Mouse (Mus musculus) effector memory CD4-positive, alpha-beta T cell, adult 7 months (primary cell): ENCODE measurements around the gene Pip5k1a. TPM values are rescaled to one million over a fixed set of nuclear protein-coding genes. Genes with fewer than 3 reads are reported as not detected.

Source experiments
- polyA plus RNA-seq: library from polyadenylated mRNA; unstranded; fragments of 100-300 nt; shearing (Covaris generic); gene quantifications from one replicate; pipeline ENCODE4 v1.2.1, GENCODE M21; 2017

Pip5k1a gene
- polyA plus RNA-seq: 31.1 TPM

GRCm38 (mm10) chr3:95106338-95107117 is at the start of gene Pip5k1a:
Pip5k1a (minus strand) TSS chr3:95106930.

DNA sequence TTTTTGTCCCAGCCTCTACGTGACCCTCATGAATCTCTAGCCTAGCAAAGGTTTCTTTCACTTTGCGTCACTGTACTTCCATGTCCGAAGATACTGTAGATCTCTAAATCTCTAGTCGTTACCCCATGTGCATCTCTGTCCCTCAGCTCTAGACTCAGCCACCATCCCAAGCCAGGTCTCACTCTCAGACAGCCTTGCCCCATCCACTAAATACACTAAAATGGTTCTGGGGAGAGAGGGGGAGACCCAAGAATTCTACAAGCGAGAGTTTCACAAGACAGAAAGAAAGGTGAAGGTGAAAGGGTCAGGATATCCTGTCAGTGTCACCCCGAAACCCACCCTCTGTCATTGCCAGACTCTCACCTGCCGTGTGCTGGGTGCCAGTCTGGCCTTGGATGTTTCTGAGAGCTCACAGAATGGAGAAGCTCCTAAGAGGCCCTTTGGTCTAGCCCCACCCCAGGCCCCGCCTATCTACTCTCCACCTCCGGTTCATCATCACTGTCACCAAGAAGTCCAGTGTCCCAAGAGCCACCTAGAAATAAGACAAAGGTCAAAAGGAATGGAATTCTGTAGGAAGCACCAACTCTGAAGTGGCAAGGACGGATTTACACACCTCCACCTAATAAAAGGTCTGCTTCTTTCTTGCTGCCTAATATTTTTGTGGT is 35.4 kb upstream of the Pip5k1a start, which contains the start of gene Tnfaip8l2:
Gene Tnfaip8l2 (minus strand): TSS at position 409 of the 665 bp plus-strand sequence.

GRCm38 (mm10) chr3:95133680-95134101 is 27.0 kb upstream of the Pip5k1a start, which contains the start of the genes Scnm1 and Lysmd1:
Scnm1 (minus strand) TSS chr3:95134011.
Lysmd1 (plus strand) TSS chr3:95134088.

DNA sequence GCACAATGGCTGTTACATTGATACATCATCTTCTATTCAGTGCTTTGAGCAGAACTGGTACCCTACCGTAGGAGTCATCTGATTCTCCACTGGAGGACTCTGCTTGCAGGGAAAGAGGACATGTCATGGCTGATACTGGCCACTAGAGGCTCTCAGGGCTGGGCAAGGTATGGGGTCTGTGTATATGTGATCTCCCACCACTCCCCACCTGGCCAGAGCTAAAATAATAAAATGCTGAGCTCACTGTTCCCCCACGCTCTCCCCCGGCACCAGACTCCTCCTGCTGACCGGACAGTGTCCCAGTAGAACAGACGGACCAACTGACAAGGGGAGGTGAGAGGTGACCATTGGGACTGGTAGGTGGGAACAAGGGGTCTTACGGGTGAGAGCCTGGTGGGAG is 17.5 kb upstream of the Pip5k1a start, which contains the start of gene Tmod4:
Gene Tmod4 (plus strand): TSS at position 231 of the 400 bp plus-strand sequence.

GRCm38 (mm10) chr3:95110911-95111726 is 4.4 kb upstream of the Pip5k1a start, which contains the start of gene Vps72:
Vps72 (plus strand) TSS chr3:95111022.

GRCm38 (mm10) chr3:95042166-95042837 is 64.4 kb downstream of the Pip5k1a start, which contains the start of gene Psmd4:
Psmd4 (minus strand) TSS chr3:95042614.

DNA sequence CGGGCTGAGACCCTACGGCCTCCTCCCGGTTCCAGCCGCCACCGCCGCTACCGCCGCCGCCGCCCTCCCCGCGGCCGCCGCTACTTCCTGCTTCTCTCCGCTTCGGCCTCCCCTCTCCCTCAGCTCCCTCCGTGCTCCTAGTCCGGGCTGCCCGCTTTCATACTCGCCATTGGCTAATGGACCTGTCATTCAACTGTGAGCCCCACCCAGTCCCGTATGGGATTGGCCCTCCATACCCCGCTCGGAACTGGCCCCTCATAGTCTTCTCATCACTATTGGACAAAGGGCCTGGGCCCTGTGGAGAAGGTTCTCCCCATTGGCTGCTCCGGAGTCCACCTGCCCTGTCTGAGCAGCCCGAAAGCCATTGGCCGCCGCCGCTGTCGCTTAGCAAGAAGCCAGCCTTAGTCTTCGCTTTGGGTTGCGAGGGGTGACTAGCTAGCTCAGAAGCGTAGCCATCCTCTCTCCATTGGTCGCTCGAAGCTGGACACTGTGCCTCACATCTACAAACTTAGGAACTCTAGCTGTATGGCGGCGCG is 91.3 kb downstream of the Pip5k1a start, which contains the start of gene Zfp687:
Gene Zfp687 (minus strand): TSS at position 112 of the 536 bp plus-strand sequence.

Other genes with a start within 250 kb of the Pip5k1a start
- gene Psmb4, start 220.0 kb downstream of the Pip5k1a start, polyA plus RNA-seq: 221 TPM
- gene Selenbp1, start 173.9 kb downstream of the Pip5k1a start, polyA plus RNA-seq: 0.55 TPM
- 15.9 TPM for gene Rfx5, start 152.9 kb downstream of the Pip5k1a start, polyA plus RNA-seq
- 17.4 TPM for gene Pi4kb, start 132.2 kb downstream of the Pip5k1a start, polyA plus RNA-seq
- gene Zfp687, start 91.5 kb downstream of the Pip5k1a start, polyA plus RNA-seq: 42.4 TPM
- 289 TPM for gene Psmd4, start 64.3 kb downstream of the Pip5k1a start, polyA plus RNA-seq
- 82.6 TPM for gene Vps72, start 4.1 kb upstream of the Pip5k1a start, polyA plus RNA-seq
- 1.4 TPM for gene Tmod4, start 17.5 kb upstream of the Pip5k1a start, polyA plus RNA-seq
- gene Scnm1, start 27.1 kb upstream of the Pip5k1a start, polyA plus RNA-seq: 58.6 TPM
- 29.5 TPM for gene Lysmd1, start 27.2 kb upstream of the Pip5k1a start, polyA plus RNA-seq
- gene Tnfaip8l2, start 35.4 kb upstream of the Pip5k1a start, polyA plus RNA-seq: 282 TPM
- gene Sema6c, start 53.5 kb upstream of the Pip5k1a start, polyA plus RNA-seq: 1.2 TPM
- 22.4 TPM for gene Gabpb2, start 111.0 kb upstream of the Pip5k1a start, polyA plus RNA-seq
- gene Cdc42se1, start 121.8 kb upstream of the Pip5k1a start, polyA plus RNA-seq: 307 TPM
- gene Mllt11, start 125.2 kb upstream of the Pip5k1a start, polyA plus RNA-seq: 8.7 TPM
- gene Gm128, start 134.7 kb upstream of the Pip5k1a start, polyA plus RNA-seq: 0.77 TPM
- not detected for gene Bnipl, start 144.3 kb upstream of the Pip5k1a start, polyA plus RNA-seq
- gene Mindy1, start 174.4 kb upstream of the Pip5k1a start, polyA plus RNA-seq: 27.4 TPM
- gene Prune1, start 175.1 kb upstream of the Pip5k1a start, polyA plus RNA-seq: 8.4 TPM
- 2.0 TPM for gene Anxa9, start 200.2 kb upstream of the Pip5k1a start, polyA plus RNA-seq
- gene Cers2, start 207.9 kb upstream of the Pip5k1a start, polyA plus RNA-seq: 204 TPM